8 mouse cellular contexts compared by ENCODE assay signal in the genomic region with DNA sequence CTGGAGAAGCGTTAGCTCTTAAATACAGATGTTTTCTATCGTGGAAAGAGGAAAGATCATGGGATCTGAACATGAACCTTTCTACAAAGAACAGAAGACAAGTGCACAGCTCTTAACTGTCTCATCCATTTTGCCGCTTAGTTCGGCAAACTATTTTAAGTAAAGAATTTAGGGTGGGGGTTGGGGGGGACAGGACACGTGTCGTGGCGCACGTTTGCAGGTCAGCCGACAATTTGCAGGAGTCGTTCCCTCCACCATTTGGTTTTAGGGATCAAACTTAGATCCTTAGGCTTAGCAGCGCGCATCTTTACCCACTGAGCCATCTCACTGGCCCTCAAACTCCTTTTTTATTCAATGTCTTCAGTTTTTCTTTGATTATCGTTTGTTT. TPM values are rescaled to one million over a fixed set of nuclear protein-coding genes. Genes with fewer than 3 reads are reported as not detected.
DNase-seq lines count a peak whose midpoint lies in the region; ATAC-seq and TF ChIP-seq lines count a peak whose summit lies in the region.

No protein-coding gene starts in this region.

- TF ChIP-seq EP300 in MEL (IDR thresholded peaks at IDR 0.05; ENCODE audit: low read depth in 1 of 2, low read length in 2 of 2), result no peak
- no peak; the same call in 1 of the 2 replicates for TF ChIP-seq EP300 in heart, postnatal 0 days (IDR thresholded peaks at IDR 0.05; ENCODE audit: low read depth)

- H3K9ac ChIP-seq in MEL (ENCODE audit: control insufficient read depth, low read depth, low read length, poor library complexity, severe bottlenecking), result peak overlapping the region; percentile 94
- H3K9ac ChIP-seq in heart, postnatal 0 days (replicated peaks; ENCODE audit: low read depth, low read length), result peak overlapping the region; percentile 96

- peak overlapping the region; percentile 80 for H3K4me2 ChIP-seq in heart, postnatal 0 days (ENCODE audit: low read depth, low read length)

- H3K4me3 ChIP-seq in kidney, adult 2 months (ENCODE audit: insufficient read depth, low read depth, low read length), result peak overlapping the region; percentile 67
- peak overlapping the region; percentile 72 to 73 for H3K4me3 ChIP-seq in MEL (ENCODE audit: control insufficient read depth in 1 of 2, insufficient read depth in 1 of 2, low read depth in 2 of 2, low read length in 2 of 2)
- peak overlapping the region; percentile 89 for H3K4me3 ChIP-seq in heart, postnatal 0 days (ENCODE audit: low read depth, low read length)
- H3K4me3 ChIP-seq in midbrain, embryonic 10.5 days, result peak overlapping the region; percentile 92

- no peaks in the 10 kb centered on the region for H3K36me3 ChIP-seq in kidney, adult 2 months (ENCODE audit: control insufficient read depth, insufficient read depth, low read length)
- peaks cover 0 to 44% of the 10 kb centered on the region in 2 experiments; a peak in 2 of 4 replicates for H3K36me3 ChIP-seq in MEL (ENCODE audit: control insufficient read depth in 1 of 2, insufficient read depth in 2 of 2, low read length in 2 of 2)
- 0 out of 2 replicates have a peak, but pooled peaks cover under 1% of the 10 kb centered on the region for H3K36me3 ChIP-seq in heart, postnatal 0 days (replicated peaks; ENCODE audit: control insufficient read depth, insufficient read depth, low read length)
- H3K36me3 ChIP-seq in midbrain, embryonic 10.5 days, result no peaks in the 10 kb centered on the region

- ATAC-seq in heart, postnatal 0 days (ENCODE audit: insufficient read depth, low read depth), result no peak

- H3K27me3 ChIP-seq in kidney, adult 2 months (replicated peaks; ENCODE audit: control insufficient read depth, insufficient read depth, low read length), result no peaks in the 10 kb centered on the region
- no peaks in the 10 kb centered on the region for H3K27me3 ChIP-seq in MEL (ENCODE audit: control insufficient read depth in 1 of 2, insufficient read depth in 2 of 2, low read length in 2 of 2)
- no peaks in the 10 kb centered on the region for H3K27me3 ChIP-seq in heart, postnatal 0 days (ENCODE audit: control insufficient read depth, insufficient read depth, low read length)
- H3K27me3 ChIP-seq in midbrain, embryonic 10.5 days (ENCODE audit: low read depth, poor library complexity, severe bottlenecking), result 0 out of 2 replicates have a peak, but pooled peaks cover 8% of the 10 kb centered on the region

- WGBS in kidney, adult 2 months, result 3% methylated on average over 13 of the region's 13 CpGs
- under 1% methylated on average over 13 of the region's 13 CpGs for WGBS in heart, postnatal 0 days
- WGBS in midbrain, embryonic 10.5 days, result 1% methylated on average over 13 of the region's 13 CpGs

- TF ChIP-seq CTCF in kidney, adult 2 months (conservative IDR thresholded peaks at IDR 0.05; ENCODE audit: insufficient read depth, insufficient read length, low read depth, low read length), result no peak
- no peak for TF ChIP-seq CTCF in MEL (IDR thresholded peaks at IDR 0.05 in 2 of 3, conservative IDR thresholded peaks at IDR 0.05 in 1 of 3; ENCODE audit: control insufficient read depth in 1 of 3, insufficient read depth in 1 of 3, low read depth in 2 of 3, low read length in 3 of 3, poor library complexity in 1 of 3, severe bottlenecking in 1 of 3)
- TF ChIP-seq CTCF in heart, postnatal 0 days (IDR thresholded peaks at IDR 0.05; ENCODE audit: low read depth), result no peak

- no peak for TF ChIP-seq POLR2A in kidney, adult 2 months (IDR thresholded peaks at IDR 0.05; ENCODE audit: low read depth, low read length)
- 0 out of 4 replicates have a peak, but pooled peaks of 1 of the 2 experiments have one; percentile 13 for TF ChIP-seq POLR2A in MEL (IDR thresholded peaks at IDR 0.05; ENCODE audit: control insufficient read depth in 1 of 2, insufficient read depth in 1 of 2, low read depth in 1 of 2, low read length in 2 of 2, poor library complexity in 1 of 2)

- H3K9me3 ChIP-seq in MEL (replicated peaks; ENCODE audit: insufficient read depth, low read length), result no peaks in the 10 kb centered on the region
- no peaks in the 10 kb centered on the region for H3K9me3 ChIP-seq in heart, postnatal 0 days (replicated peaks; ENCODE audit: control insufficient read depth, low read length)
- H3K9me3 ChIP-seq in midbrain, embryonic 10.5 days (replicated peaks), result no peaks in the 10 kb centered on the region

- peaks cover 16% of the 10 kb centered on the region for H3K4me1 ChIP-seq in kidney, adult 2 months (ENCODE audit: control insufficient read depth, insufficient read depth, low read length)
- peaks cover 16 to 23% of the 10 kb centered on the region in 2 experiments for H3K4me1 ChIP-seq in MEL (ENCODE audit: control insufficient read depth in 1 of 2, insufficient read depth in 2 of 2, low read length in 2 of 2)
- peaks cover 49% of the 10 kb centered on the region for H3K4me1 ChIP-seq in heart, postnatal 0 days (ENCODE audit: control insufficient read depth, insufficient read depth)
- peaks cover 81% of the 10 kb centered on the region for H3K4me1 ChIP-seq in midbrain, embryonic 10.5 days

- peak overlapping the region; percentile 74; the same call in 1 of the 2 replicates for H3K27ac ChIP-seq in kidney, adult 2 months (ENCODE audit: insufficient read depth, low read depth, low read length)
- peak overlapping the region; percentile 84 for H3K27ac ChIP-seq in MEL (ENCODE audit: control insufficient read depth, low read depth, low read length)
- H3K27ac ChIP-seq in heart, postnatal 0 days (ENCODE audit: low read depth), result peak overlapping the region; percentile 99
- peak overlapping the region; percentile 99 for H3K27ac ChIP-seq in midbrain, embryonic 10.5 days (replicated peaks)

- TF ChIP-seq RAD21 in MEL (IDR thresholded peaks at IDR 0.05; ENCODE audit: low read depth, low read length), result no peak

- peaks cover 21% of the 10 kb centered on the region for H3K79me2 ChIP-seq in MEL (ENCODE audit: control insufficient read depth, insufficient read depth, low read length, poor library complexity)

- DNase-seq in kidney, adult 2 months, result no peak
- no peak for DNase-seq in kidney, adult 18-20 months
- DNase-seq in MEL (ENCODE audit: low read depth, low spot score), result no peak
- peak; percentile 39 for DNase-seq in heart, postnatal 0 days (ENCODE audit: low spot score)
- no peak for DNase-seq in midbrain, embryonic 10.5 days (ENCODE audit: low spot score)
- DNase-seq in T-cell, adult 2 months (ENCODE audit: low spot score), result no peak
- DNase-seq in cerebellum, adult 9-10 months, result no peak
- DNase-seq in kidney, adult 9 months, result no peak

TF ChIP-seq in MEL, 35 proteins besides CTCF, POLR2A, EP300 and RAD21:
- TF ChIP-seq GABPA (IDR thresholded peaks at IDR 0.05; ENCODE audit: low read depth, low read length) (no peak), MAFK (IDR thresholded peaks at IDR 0.05; ENCODE audit: borderline replicate concordance, low read depth, low read length) (no peak), MXI1 (IDR thresholded peaks at IDR 0.05; ENCODE audit: low read depth, low read length) (peak; percentile 69), JUND (IDR thresholded peaks at IDR 0.05; ENCODE audit: low read depth, low read length) (no peak), MAZ (IDR thresholded peaks at IDR 0.05; ENCODE audit: low read depth, low read length) (no peak), SMC3 (IDR thresholded peaks at IDR 0.05; ENCODE audit: low read depth, low read length) (no peak), ELF1 (IDR thresholded peaks at IDR 0.05; ENCODE audit: low read depth, low read length) (no peak), POLR2AphosphoS2 (IDR thresholded peaks at IDR 0.05; ENCODE audit: low read length) (no peak), NELFE (IDR thresholded peaks at IDR 0.05; ENCODE audit: low read depth, low read length) (peak; percentile 19; the same call in 1 of the 2 replicates), MYC (IDR thresholded peaks at IDR 0.05; ENCODE audit: low read depth, low read length) (peak; percentile 70), POLR2AphosphoS5 (IDR thresholded peaks at IDR 0.05; ENCODE audit: borderline replicate concordance, low read depth, low read length) (no peak), SIN3A (IDR thresholded peaks at IDR 0.05; ENCODE audit: low read length) (peak; percentile 7; the same call in 1 of the 2 replicates), NRF1 (IDR thresholded peaks at IDR 0.05; ENCODE audit: insufficient read depth, low read depth, low read length, poor library complexity, severe bottlenecking) (no peak), BHLHE40 (IDR thresholded peaks at IDR 0.05; ENCODE audit: borderline replicate concordance, low read depth, low read length) (peak; percentile 62; the same call in 1 of the 2 replicates), USF1 (IDR thresholded peaks at IDR 0.05; ENCODE audit: low read depth, low read length) (peak; percentile 56), GATA1 (IDR thresholded peaks at IDR 0.05; ENCODE audit: low read depth, low read length) (no peak), KAT2A (conservative IDR thresholded peaks at IDR 0.05; ENCODE audit: low read depth, low read length) (no peak), ZC3H11A (IDR thresholded peaks at IDR 0.05; ENCODE audit: low read depth, low read length) (no peak)

RNA-seq across cellular contexts. Expression of gene Zfp609, which starts 0.6 kb away (rescaled TPM):
- polyA plus RNA-seq in kidney, adult 2 months (2012; rRNA removed), result 8.3 and 9.4 TPM in 2 replicates
- total RNA-seq in MEL (2012; rRNA removed), result 2.9 and 3.6 TPM in 2 replicates
- polyA plus RNA-seq in MEL (2012; ENCODE audit: insufficient read depth in 1 of 2, insufficient read length in 2 of 2, low read depth in 1 of 2, low replicate concordance in 2 of 2, missing spikeins in 1 of 2), result 10 to 100 TPM in 1 of 2 experiments, not detected in 1; 26.5 TPM
- 7.6 and 8.7 TPM in 2 replicates for total RNA-seq in heart, postnatal 0 days (2014; rRNA removed; ENCODE audit: low replicate concordance)
- polyA plus RNA-seq in heart, postnatal 0 days (2015; fragmentation: Nextera tagmentation; extraction: Ambion mirVana), result 2.9 and 3.0 TPM in 2 replicates
- 6.4 and 7.3 TPM in 2 replicates for polyA plus RNA-seq in midbrain, embryonic 10.5 days (2016; fragmentation: Nextera tagmentation; extraction: Ambion mirVana)
